Mouse (Mus musculus) lung, postnatal 0 days (tissue): ENCODE measurements around the gene Bcl2l1.

Source experiments
- CTCF ChIP-seq: IDR thresholded peaks from 2 replicates; pipeline ENCODE4 v1.5.1; 2016; ENCODE audit warnings: antibody characterized with exemption, mild to moderate bottlenecking
- EP300 ChIP-seq: IDR thresholded peaks from 2 replicates; pipeline ENCODE4 v1.6.1; 2016; ENCODE audit warnings: antibody characterized with exemption, mild to moderate bottlenecking, control low read depth

- TF ChIP-seq EP300 (peak; percentile 99), CTCF (no peak)
These were observed 39.1 kb downstream of the Bcl2l1 start for GRCm38 (mm10) chr2:152792461-152792860.
